Mouse (Mus musculus) heart, embryonic 16.5 days (tissue): ENCODE data around the gene Prdx5. TPM values are rescaled to one million over a fixed set of nuclear protein-coding genes. Genes with fewer than 3 reads are reported as not detected.
A peak's percentile ranks its signal among the peaks of the same experiment; 100 is the strongest.
"Not testable (repeated sequence)": the region's sequence is repeated elsewhere in the genome, so short reads cannot be mapped to it uniquely, and the experiment has no call there.

ENCODE experiments used
- ATAC-seq: fragments of 200-750 bp; cut with Nextera tagmentation; replicated peaks from 2 replicates; pipeline ENCODE4 v1.8.0; 2017; ENCODE audit warnings: moderate number of reproducible peaks; ENCODE audit not compliant: insufficient read depth, low FRiP score; ENCODE audit errors: extremely low read depth
- H3K27ac ChIP-seq: fragments of 300-500 bp; sonication (generic); 2 replicates; pipeline ENCODE4 v1.5.1; 2014; ENCODE audit warnings: mild to moderate bottlenecking, low read length, control low read depth, moderate library complexity
- H3K27me3 ChIP-seq: fragments of 300-500 bp; sonication (generic); 2 replicates; pipeline ENCODE4 v1.6.1; 2014; ENCODE audit warnings: low read length, mixed read lengths; ENCODE audit not compliant: control insufficient read depth, insufficient read depth
- H3K36me3 ChIP-seq: fragments of 300-500 bp; sonication (generic); 2 replicates; pipeline ENCODE4 v1.6.1; 2014; ENCODE audit not compliant: control insufficient read depth, insufficient read depth
- H3K4me1 ChIP-seq: fragments of 300-500 bp; sonication (generic); 2 replicates; pipeline ENCODE4 v1.6.1; 2014; ENCODE audit warnings: low read length, mixed read lengths; ENCODE audit not compliant: control insufficient read depth, insufficient read depth
- H3K4me2 ChIP-seq: fragments of 300-500 bp; sonication (generic); 2 replicates; pipeline ENCODE4 v1.6.1; 2014; ENCODE audit warnings: low read depth, mild to moderate bottlenecking, control low read depth, low read length
- H3K4me3 ChIP-seq: fragments of 300-500 bp; sonication (generic); 2 replicates; pipeline ENCODE4 v1.5.1; 2014; ENCODE audit warnings: mild to moderate bottlenecking, control low read depth, low read length
- H3K9ac ChIP-seq: fragments of 300-500 bp; sonication (generic); 2 replicates; pipeline ENCODE4 v1.6.1; 2014; ENCODE audit warnings: low read length, control low read depth
- H3K9me3 ChIP-seq: fragments of 300-500 bp; sonication (generic); replicated peaks from 2 replicates; pipeline ENCODE4 v1.6.1; 2016; ENCODE audit warnings: low read length; ENCODE audit not compliant: control insufficient read depth
- WGBS: fragments of 180-500 bp; shearing (Covaris S2); extraction: QIAGEN DNeasy Blood & Tissue Kit; methylation state at CpG from one replicate; pipeline ENCODE4 v1.1.7; 2014; 5-methylcytosine and 5-hydroxymethylcytosine counted together
- polyA plus RNA-seq: library from polyadenylated mRNA; unstranded; fragments of >200 nt; fragmentation: Nextera tagmentation; extraction: Ambion mirVana; gene quantifications from 2 replicates; pipeline ENCODE4 v1.2.1, GENCODE M21; 2015

The Prdx5 gene
- polyA plus RNA-seq, 1 experiment from 2014 or later = 415 TPM

DNA sequence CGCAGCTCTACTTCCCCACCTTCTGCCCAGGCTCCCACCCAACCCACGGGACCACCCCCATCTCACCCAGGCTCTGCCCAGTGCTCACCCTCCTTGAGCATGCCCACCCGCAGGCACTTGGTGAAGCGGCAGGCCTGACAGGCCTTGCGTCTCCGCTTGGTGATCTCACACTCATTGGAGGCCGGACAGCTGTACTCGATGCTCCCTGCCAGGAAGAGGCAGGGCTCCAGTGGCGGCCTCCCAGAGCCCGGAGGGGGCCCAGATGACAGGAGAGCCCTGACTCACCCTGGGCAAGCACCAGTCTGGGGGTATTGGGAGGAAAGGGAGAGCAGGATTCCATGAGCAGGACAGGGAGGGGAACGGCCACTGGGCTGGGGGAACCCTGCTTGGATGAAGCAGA lies 4.1 kb upstream of the Prdx5 start:
- Histone ChIP-seq H3K9me3 (no peaks in the 10 kb centered on the region), H3K27me3 (no peaks in the 10 kb centered on the region), H3K4me1 (peaks cover 7% of the 10 kb centered on the region), H3K9ac (no peak overlapping the region), H3K27ac (no peak overlapping the region), H3K4me2 (no peak overlapping the region), H3K4me3 (no peak overlapping the region), H3K36me3 (peaks cover 34% of the 10 kb centered on the region)
- ATAC-seq = no peak
- 81% methylated on average over 11 of the region's 11 CpGs for WGBS

DNA sequence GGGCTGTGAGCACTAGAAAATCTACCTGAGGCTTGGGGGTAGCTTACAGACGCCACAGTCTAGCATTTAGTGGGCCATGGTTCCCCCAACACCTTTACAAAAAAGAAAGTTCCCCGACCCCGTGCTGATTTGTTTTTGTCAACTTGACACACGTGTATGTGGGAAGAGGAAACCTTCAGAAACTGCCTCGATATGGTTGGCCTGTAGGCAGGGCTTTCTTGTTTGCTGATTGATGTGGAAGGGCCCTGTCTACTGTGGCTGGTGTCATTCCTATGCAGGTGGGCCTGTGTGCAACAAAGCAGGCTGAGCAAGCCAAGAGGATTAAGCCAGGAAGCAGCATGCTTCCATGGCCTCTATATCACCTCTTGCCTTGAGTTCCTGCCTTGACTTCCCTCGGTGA lies 3.1 kb upstream of the Prdx5 start:
- no peak for ATAC-seq
- Histone ChIP-seq H3K4me2 (no peak overlapping the region), H3K9me3 (no peaks in the 10 kb centered on the region), H3K36me3 (peaks cover 28% of the 10 kb centered on the region), H3K4me3 (no peak overlapping the region), H3K27me3 (no peaks in the 10 kb centered on the region), H3K27ac (no peak overlapping the region), H3K4me1 (peaks cover 14% of the 10 kb centered on the region), H3K9ac (no peak overlapping the region)
- WGBS = 79% methylated on average over 6 of the region's 6 CpGs

DNA sequence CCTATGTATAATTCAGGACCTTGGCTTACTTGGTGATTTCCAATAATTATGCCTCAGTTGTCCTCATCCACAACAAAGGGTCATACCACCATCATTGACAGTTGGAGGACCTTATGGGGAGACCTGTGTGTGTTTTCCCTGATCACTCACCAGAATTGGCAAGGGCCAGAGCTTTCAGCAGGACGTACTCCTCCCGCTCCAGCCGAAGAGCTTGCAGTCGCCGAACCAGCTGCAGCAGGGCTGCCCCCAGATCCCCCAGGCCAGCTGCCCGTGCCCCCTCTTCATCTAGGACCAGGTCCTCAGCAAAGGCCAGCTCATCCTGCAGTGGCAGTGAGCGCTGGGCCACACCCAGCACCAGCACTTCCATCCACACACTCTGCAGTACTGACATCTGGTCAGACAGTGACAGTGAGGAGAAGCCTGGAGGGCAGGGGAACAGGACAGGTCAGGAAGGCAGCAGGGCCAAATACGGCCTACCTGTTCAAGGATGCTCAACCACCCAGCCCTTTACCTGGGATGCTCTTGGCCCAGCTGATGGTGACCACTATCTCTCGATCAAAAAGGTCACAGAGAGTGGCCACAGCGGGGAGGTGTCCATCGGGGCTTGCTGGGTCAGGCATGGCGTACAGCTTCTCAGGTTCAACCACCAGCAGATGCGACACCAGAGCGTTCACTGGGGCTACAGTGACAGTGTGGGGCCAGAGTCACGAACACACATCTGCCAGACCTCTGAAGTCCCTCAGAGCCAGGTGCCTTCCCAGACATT lies 2.5 kb upstream of the Prdx5 start:
- no peak overlapping the region for H3K4me2 ChIP-seq
- H3K4me1 ChIP-seq = peaks cover 21% of the 10 kb centered on the region
- no peak for ATAC-seq
- H3K27ac ChIP-seq = no peak overlapping the region
- H3K27me3 ChIP-seq = no peaks in the 10 kb centered on the region
- WGBS = 90% methylated on average over 15 of the region's 15 CpGs
- H3K9ac ChIP-seq = no peak overlapping the region
- no peak overlapping the region for H3K4me3 ChIP-seq
- peaks cover 28% of the 10 kb centered on the region for H3K36me3 ChIP-seq
- H3K9me3 ChIP-seq = no peaks in the 10 kb centered on the region

DNA sequence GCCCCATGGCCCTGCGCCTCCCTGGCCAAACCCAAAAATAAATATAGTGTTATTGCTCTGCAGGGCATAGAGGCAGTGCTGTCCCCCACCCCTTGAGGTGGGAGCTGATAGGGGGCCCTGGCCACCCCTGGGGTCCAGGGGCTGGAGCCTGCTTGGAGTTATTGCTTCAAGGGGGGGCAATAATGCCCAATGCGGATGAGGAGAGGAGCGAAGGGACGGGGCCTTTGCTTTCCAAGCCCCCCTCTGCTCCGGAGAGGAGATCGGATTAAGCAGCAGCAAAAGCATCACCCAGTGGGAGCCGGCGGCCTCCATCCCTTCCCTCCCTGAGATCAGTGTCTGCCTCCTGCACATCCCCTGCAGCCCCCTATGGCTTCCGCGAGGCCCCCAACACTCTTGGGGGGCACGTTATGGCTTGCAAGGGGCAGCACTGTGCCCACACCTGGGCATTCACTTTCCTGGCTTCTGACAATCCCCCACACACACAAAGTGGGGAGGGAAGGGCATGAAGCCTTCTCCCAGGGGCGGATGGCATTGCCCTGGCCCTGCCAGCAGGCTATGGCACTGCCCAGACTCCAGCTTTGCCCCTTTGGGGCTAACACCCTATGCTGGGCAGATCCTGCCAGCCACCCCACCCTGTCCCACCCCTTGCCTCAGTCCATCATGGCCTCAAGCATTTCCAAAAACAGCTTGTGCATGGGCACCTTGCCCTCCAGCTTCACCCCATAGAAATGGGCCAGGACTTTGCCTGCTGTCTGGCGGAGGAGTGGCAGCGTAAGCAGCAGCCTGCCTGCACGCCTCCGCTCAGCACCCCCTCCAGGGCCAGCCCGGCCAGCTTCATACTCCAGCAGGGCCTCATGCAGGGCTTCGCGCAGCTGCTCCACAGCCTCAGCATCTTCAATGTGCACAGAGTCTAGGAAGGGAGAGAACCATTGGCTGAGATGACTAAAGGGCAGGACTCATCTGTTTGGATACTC lies 1.5 kb upstream of the Prdx5 start:
- H3K4me1 ChIP-seq = peaks cover 21% of the 10 kb centered on the region
- peak overlapping the region; percentile 0; the same call in 1 of the 2 replicates for H3K9ac ChIP-seq
- H3K4me2 ChIP-seq = peak overlapping the region; percentile 76
- WGBS = 83% methylated on average over 19 of the region's 19 CpGs
- peaks cover 36% of the 10 kb centered on the region for H3K36me3 ChIP-seq
- H3K27ac ChIP-seq = 0 out of 2 replicates have a peak overlapping the region, but pooled peaks have one; percentile 0
- no peaks in the 10 kb centered on the region for H3K27me3 ChIP-seq
- no peak for ATAC-seq
- H3K9me3 ChIP-seq = no peaks in the 10 kb centered on the region
- H3K4me3 ChIP-seq = no peak overlapping the region; the same call in 1 of the 2 replicates

DNA sequence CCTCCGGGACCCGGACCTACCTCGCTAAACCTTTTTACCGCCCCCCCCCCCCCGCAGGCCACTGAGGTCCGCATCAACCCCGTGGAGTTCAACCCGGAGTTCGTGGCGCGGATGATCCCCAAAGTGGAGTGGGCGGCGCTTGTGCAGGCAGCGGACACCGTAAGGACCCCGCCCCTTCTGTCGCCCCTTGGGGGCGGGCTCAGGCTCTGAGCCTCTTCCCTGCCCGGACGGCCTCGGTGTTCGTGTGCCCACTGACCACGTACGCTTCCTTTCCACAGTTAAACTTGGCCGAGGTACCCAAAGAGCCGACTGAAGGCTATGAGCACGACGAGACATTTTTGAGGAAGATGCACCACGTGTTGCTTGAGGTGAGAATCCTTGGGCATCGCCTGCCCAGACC lies 400 bp upstream of the Prdx5 start:
- H3K4me1 ChIP-seq = peaks cover 21% of the 10 kb centered on the region
- H3K9me3 ChIP-seq, H3K27me3 ChIP-seq: not testable (repeated sequence)
- peak overlapping the region; percentile 85 for H3K9ac ChIP-seq
- H3K4me2 ChIP-seq = peak overlapping the region; percentile 76
- ATAC-seq = peak; percentile 21
- H3K4me3 ChIP-seq = peak overlapping the region; percentile 69
- peaks cover 39% of the 10 kb centered on the region for H3K36me3 ChIP-seq
- WGBS = under 1% methylated on average over 30 of the region's 30 CpGs
- H3K27ac ChIP-seq = peak overlapping the region; percentile 100

DNA sequence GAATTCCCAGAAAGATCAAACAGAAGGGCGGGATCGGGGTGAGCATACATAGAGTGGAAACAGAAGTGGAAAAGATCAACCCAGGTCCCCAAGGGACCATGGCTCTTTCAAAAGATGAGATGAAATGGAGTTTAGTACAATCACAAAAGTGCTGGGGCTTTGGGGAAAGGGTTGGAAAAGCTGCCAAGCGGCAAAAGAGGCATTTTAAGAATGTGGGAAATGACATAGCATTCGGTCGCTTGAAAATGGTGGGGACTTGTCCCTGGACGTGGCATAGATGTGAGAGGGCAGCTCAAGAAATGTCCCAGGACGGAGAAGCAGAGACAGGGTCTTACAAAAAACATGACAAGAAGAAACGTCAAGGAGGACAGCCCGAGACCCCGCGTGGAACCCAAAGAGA lies 885 bp downstream of the Prdx5 start:
- no peaks in the 10 kb centered on the region for H3K9me3 ChIP-seq
- H3K4me1 ChIP-seq = peaks cover 21% of the 10 kb centered on the region
- peak overlapping the region; percentile 69 for H3K4me3 ChIP-seq
- H3K27me3 ChIP-seq = no peaks in the 10 kb centered on the region
- 6% methylated on average over 11 of the region's 11 CpGs for WGBS
- peak overlapping the region; percentile 76 for H3K4me2 ChIP-seq
- H3K9ac ChIP-seq = peak overlapping the region; percentile 85
- peak overlapping the region; percentile 100 for H3K27ac ChIP-seq
- 0 out of 2 replicates have a peak, but pooled peaks have one; percentile 0 for ATAC-seq
- H3K36me3 ChIP-seq = peaks cover 39% of the 10 kb centered on the region

DNA sequence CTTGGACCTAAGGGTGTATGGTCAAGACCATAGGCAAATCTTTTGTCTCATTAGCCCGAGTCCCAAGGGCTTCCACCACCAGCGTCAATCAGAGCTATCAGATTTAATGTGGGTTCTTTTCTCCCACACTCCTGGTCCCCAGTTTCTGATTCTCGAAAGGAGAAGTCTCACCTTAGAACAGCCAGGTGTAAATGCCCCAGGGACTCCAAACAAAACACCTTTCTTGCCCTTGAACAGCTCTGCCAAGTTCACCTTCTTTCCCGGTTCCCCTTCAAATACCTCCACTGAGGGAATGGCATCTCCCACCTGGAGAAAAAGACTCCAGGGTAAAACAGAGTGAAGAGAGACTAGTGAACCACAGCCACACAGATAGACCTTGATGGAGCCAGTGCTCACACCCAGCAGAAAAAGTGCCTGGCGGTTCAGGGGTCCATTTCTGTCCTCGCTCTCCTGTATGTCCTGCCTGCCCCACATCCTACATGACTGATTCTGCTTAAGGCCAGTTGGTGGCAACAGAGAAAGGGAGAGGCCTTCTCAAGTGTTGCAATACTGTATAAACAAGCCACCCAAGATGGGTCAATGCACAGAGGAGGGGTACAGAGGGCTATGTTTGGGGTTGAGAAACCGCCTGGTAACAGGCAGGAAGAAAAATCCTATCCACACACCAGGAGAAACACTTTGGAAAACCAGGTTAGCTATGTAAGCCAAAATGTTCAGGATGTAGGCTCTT lies 1.9 kb downstream of the Prdx5 start:
- peak overlapping the region; percentile 85 for H3K9ac ChIP-seq
- no peak overlapping the region for H3K27ac ChIP-seq
- 82% methylated on average over 7 of the region's 7 CpGs for WGBS

DNA sequence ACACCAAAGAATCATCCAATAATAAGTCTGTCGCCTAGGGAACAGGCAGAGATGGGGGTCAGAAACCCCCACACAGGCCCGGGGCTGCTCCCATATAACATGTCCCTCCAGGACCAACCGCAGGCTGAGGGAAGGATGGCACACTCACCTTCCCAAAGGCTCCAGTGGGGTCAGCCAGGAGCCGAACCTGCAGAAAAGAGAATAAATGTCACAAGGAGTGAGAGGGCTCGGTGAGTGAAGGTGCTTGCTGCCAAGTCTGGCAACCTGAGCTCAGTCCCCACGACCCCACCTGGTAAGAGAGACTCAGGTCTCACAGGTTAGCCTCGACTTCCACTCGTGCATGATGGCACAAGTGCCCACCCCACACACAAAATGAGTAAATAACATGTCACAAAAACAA lies 2.8 kb downstream of the Prdx5 start:
- no peak overlapping the region for H3K27ac ChIP-seq
- H3K9me3 ChIP-seq = no peaks in the 10 kb centered on the region
- H3K4me2 ChIP-seq = no peak overlapping the region
- WGBS = 88% methylated on average over 8 of the region's 8 CpGs
- no peak overlapping the region for H3K9ac ChIP-seq
- H3K4me1 ChIP-seq = peaks cover 21% of the 10 kb centered on the region
- no peak for ATAC-seq
- H3K36me3 ChIP-seq = peaks cover 21% of the 10 kb centered on the region
- H3K4me3 ChIP-seq = no peak overlapping the region
- no peaks in the 10 kb centered on the region for H3K27me3 ChIP-seq

More for the DNA sequence above, 1.9 kb downstream of the Prdx5 start:
- ATAC-seq = no peak
- Histone ChIP-seq H3K27me3 (no peaks in the 10 kb centered on the region), H3K9me3 (no peaks in the 10 kb centered on the region), H3K4me1 (peaks cover 21% of the 10 kb centered on the region), H3K4me3 (peak overlapping the region; percentile 69), H3K36me3 (peaks cover 29% of the 10 kb centered on the region), H3K4me2 (peak overlapping the region; percentile 76)
